Mouse (Mus musculus) left cerebral cortex, postnatal 14 days (tissue): ENCODE results near the gene R3hcc1l. TPM values are rescaled to one million over a fixed set of nuclear protein-coding genes. Genes with fewer than 3 reads are reported as not detected.

ENCODE experiments used
- DNase-seq, 2 experiments: peaks; one replicate each; pipeline ENCODE4 v3.0.0; 2021 to 2022; ENCODE audit warnings: low spot score in 2 of 2, mixed read lengths in 1 of 2
- intact Hi-C: fragments of 180-260 bp; cut with DNase I; formaldehyde crosslinking; loops from one replicate; pipeline ENCODE4 v1.15.1; 2025
- total RNA-seq, 2 experiments: library from RNA; stranded (reverse); gene quantifications; 2 replicates each; pipeline ENCODE4 v1.2.3; 2021

Gene R3hcc1l
- total RNA-seq, 2 experiments from 2014 or later: 14.1 to 15.1 TPM

- no peak for DNase-seq
- intact Hi-C loops: no loop called here
These were observed 20.4 kb downstream of the R3hcc1l start for GRCm38 (mm10) chr19:42538911-42539310.

GRCm38 (mm10) chr19:42539414-42540189 is 21.0 kb downstream of the R3hcc1l start:
- intact Hi-C loops: no loop called here
- DNase-seq: no peak

- intact Hi-C loops: no loop called here
- no peak for DNase-seq
These were observed 22.1 kb downstream of the R3hcc1l start for GRCm38 (mm10) chr19:42540649-42541048.

GRCm38 (mm10) chr19:42558701-42559100 is 40.1 kb downstream of the R3hcc1l start:
- no peak for DNase-seq
- intact Hi-C loops: no loop called here

- intact Hi-C loops: no loop called here
- no peak for DNase-seq
These were observed 43.4 kb downstream of the R3hcc1l start for GRCm38 (mm10) chr19:42561991-42562390.

GRCm38 (mm10) chr19:42562981-42563380 is 44.4 kb downstream of the R3hcc1l start:
- no peak for DNase-seq
- intact Hi-C loops: no loop called here

GRCm38 (mm10) chr19:42563726-42564270 is 45.2 kb downstream of the R3hcc1l start:
- DNase-seq: no peak
- intact Hi-C loops: no loop called here

GRCm38 (mm10) chr19:42566283-42567019 is 47.9 kb downstream of the R3hcc1l start:
- no peak for DNase-seq
- intact Hi-C loops: no loop called here

GRCm38 (mm10) chr19:42567020-42567419 is 48.5 kb downstream of the R3hcc1l start:
- no peak for DNase-seq
- intact Hi-C loops: no loop called here

- intact Hi-C loops: no loop called here
- DNase-seq: no peak
These were observed 50.5 kb downstream of the R3hcc1l start for GRCm38 (mm10) chr19:42569076-42569475.

GRCm38 (mm10) chr19:42571291-42571690 is 52.7 kb downstream of the R3hcc1l start:
- intact Hi-C loops: no loop called here
- no peak for DNase-seq

- no peak for DNase-seq
- intact Hi-C loops: no loop called here
These were observed 56.8 kb downstream of the R3hcc1l start for GRCm38 (mm10) chr19:42575317-42575716.

GRCm38 (mm10) chr19:42576856-42577255 is 58.3 kb downstream of the R3hcc1l start:
- intact Hi-C loops: no loop called here
- DNase-seq: no peak

- no peak for DNase-seq
- intact Hi-C loops: no loop called here
These were observed 60.1 kb downstream of the R3hcc1l start for GRCm38 (mm10) chr19:42578631-42579030.

GRCm38 (mm10) chr19:42580701-42581100 is 62.1 kb downstream of the R3hcc1l start:
- no peak for DNase-seq
- intact Hi-C loops: loop anchor here (10.0 kb wide), 2 partner anchors 266 to 814 kb away; no protein-coding TSS in a partner anchor

GRCm38 (mm10) chr19:42582811-42583370 is 64.3 kb downstream of the R3hcc1l start:
- intact Hi-C loops: loop anchor here (10.0 kb wide), 2 partner anchors 268 to 812 kb away; no protein-coding TSS in a partner anchor
- no peak for DNase-seq

GRCm38 (mm10) chr19:42583677-42584076 is 65.1 kb downstream of the R3hcc1l start:
- DNase-seq: no peak

GRCm38 (mm10) chr19:42584188-42584587 is 65.6 kb downstream of the R3hcc1l start:
- intact Hi-C loops: loop anchor here (10.0 kb wide), 2 partner anchors 269 to 811 kb away; no protein-coding TSS in a partner anchor
- no peak for DNase-seq

More at GRCm38 (mm10) chr19:42583677-42584076, 65.1 kb downstream of the R3hcc1l start:
- intact Hi-C loops: loop anchor here (10.0 kb wide), 2 partner anchors 269 to 811 kb away; no protein-coding TSS in a partner anchor

- intact Hi-C loops: loop anchor here (5.0 to 10.0 kb wide), 4 partner anchors 70 to 807 kb away; no protein-coding TSS in a partner anchor
- no peak for DNase-seq
These were observed 69.1 kb downstream of the R3hcc1l start for GRCm38 (mm10) chr19:42587704-42588103.

GRCm38 (mm10) chr19:42589246-42589645 is 70.7 kb downstream of the R3hcc1l start:
- peak in 1 of 2 experiments; percentile 55 for DNase-seq

More at GRCm38 (mm10) chr19:42589246-42589645, 70.7 kb downstream of the R3hcc1l start:
- intact Hi-C loops: loop anchor here (5.0 to 10.0 kb wide), 4 partner anchors 68 to 806 kb away; no protein-coding TSS in a partner anchor
